Mouse (Mus musculus) neural tube, embryonic 11.5 days (tissue): ENCODE data around the gene Btnl6. TPM values are rescaled to one million over a fixed set of nuclear protein-coding genes. Genes with fewer than 3 reads are reported as not detected.

Experiments
- polyA plus RNA-seq: library from polyadenylated mRNA; unstranded; fragments of >200 nt; fragmentation: Nextera tagmentation; extraction: Ambion mirVana; gene quantifications from 2 replicates; pipeline ENCODE4 v1.2.1, GENCODE M21; 2014

The Btnl6 gene
- polyA plus RNA-seq, 1 experiment from 2014 or later, result not detected

Other genes starting within 250 kb of the Btnl6 start
- not detected in 2 replicates for gene H2-Aa, start 229.5 kb downstream of the Btnl6 start, polyA plus RNA-seq
- gene H2-Eb1, start 211.5 kb downstream of the Btnl6 start, polyA plus RNA-seq, result 0.70 and 1.8 TPM in 2 replicates
- gene H2-Eb2, start 191.7 kb downstream of the Btnl6 start, polyA plus RNA-seq, result not detected in 2 replicates
- gene Btnl2, start 162.5 kb downstream of the Btnl6 start, polyA plus RNA-seq, result not detected in 2 replicates
- gene Btnl1, start 140.2 kb downstream of the Btnl6 start, polyA plus RNA-seq, result not detected in 2 replicates
- 1.3 and 1.7 TPM in 2 replicates for gene BC051142, start 118.5 kb downstream of the Btnl6 start, polyA plus RNA-seq
- not detected in 2 replicates for gene Btnl4, start 40.0 kb downstream of the Btnl6 start, polyA plus RNA-seq
- 11.0 and 13.1 TPM in 2 replicates for gene Notch4, start 46.9 kb upstream of the Btnl6 start, polyA plus RNA-seq
- gene Gpsm3, start 72.5 kb upstream of the Btnl6 start, polyA plus RNA-seq, result 4.0 and 5.1 TPM in 2 replicates
- gene Pbx2, start 73.9 kb upstream of the Btnl6 start, polyA plus RNA-seq, result 17.0 and 17.3 TPM in 2 replicates
- 2.3 and 2.4 TPM in 2 replicates for gene Ager, start 80.5 kb upstream of the Btnl6 start, polyA plus RNA-seq
- gene Rnf5, start 86.3 kb upstream of the Btnl6 start, polyA plus RNA-seq, result 177 and 187 TPM in 2 replicates
- gene Agpat1, start 86.9 kb upstream of the Btnl6 start, polyA plus RNA-seq, result 83.3 and 91.2 TPM in 2 replicates
- 10.2 and 12.1 TPM in 2 replicates for gene Egfl8, start 98.6 kb upstream of the Btnl6 start, polyA plus RNA-seq
- gene Ppt2, start 111.2 kb upstream of the Btnl6 start, polyA plus RNA-seq, result 27.6 and 30.3 TPM in 2 replicates
- 0.57 and 0.87 TPM in 2 replicates for gene Prrt1, start 112.2 kb upstream of the Btnl6 start, polyA plus RNA-seq
- 15.5 and 17.6 TPM in 2 replicates for gene Fkbpl, start 127.4 kb upstream of the Btnl6 start, polyA plus RNA-seq
- gene Atf6b, start 129.8 kb upstream of the Btnl6 start, polyA plus RNA-seq, result 78.3 and 88.4 TPM in 2 replicates
- gene Tnxb, start 153.2 kb upstream of the Btnl6 start, polyA plus RNA-seq, result 0.03 TPM in 1 of 2 replicates, not detected in the other
- not detected in 2 replicates for gene C4b, start 226.5 kb upstream of the Btnl6 start, polyA plus RNA-seq